Mouse (Mus musculus) frontal cortex, adult (tissue): ENCODE data around the gene 1700001F09Rik.
"Not testable (repeated sequence)": the region's sequence is repeated elsewhere in the genome, so short reads cannot be mapped to it uniquely, and the experiment has no call there.

Experiments
- ATAC-seq: cut with Nextera tagmentation; 2 replicates; pipeline ENCODE4 v1.9.2; 2017; ENCODE audit warnings: mild to moderate bottlenecking, moderate library complexity, mixed read lengths; ENCODE audit not compliant: low TSS enrichment

The 1700001F09Rik gene

GRCm38 (mm10) chr14:43347711-43348110, at the start of gene 1700001F09Rik:
Gene 1700001F09Rik (minus strand): TSS chr14:43347811.
- ATAC-seq = not testable (repeated sequence)

DNA sequence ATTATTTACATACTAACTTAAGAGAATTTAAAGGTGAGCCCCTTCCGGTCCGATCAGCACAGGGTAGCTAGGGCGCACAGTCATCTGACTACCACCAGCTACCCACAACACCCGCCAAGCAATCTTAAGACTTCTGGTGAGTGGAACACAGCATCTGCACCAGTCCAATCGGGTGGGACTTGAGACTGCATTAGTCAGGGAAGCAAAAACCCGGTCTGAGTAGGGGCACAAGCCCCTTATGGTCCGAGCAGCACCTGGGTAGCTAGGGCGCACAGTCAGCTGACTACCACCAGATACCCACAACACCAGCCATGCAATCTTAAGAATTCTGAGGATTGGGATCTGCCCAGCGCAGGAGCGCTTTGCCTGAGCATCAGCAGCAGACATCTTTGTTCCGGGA, 14.1 kb upstream of the 1700001F09Rik start:
- ATAC-seq = not testable (repeated sequence)

DNA sequence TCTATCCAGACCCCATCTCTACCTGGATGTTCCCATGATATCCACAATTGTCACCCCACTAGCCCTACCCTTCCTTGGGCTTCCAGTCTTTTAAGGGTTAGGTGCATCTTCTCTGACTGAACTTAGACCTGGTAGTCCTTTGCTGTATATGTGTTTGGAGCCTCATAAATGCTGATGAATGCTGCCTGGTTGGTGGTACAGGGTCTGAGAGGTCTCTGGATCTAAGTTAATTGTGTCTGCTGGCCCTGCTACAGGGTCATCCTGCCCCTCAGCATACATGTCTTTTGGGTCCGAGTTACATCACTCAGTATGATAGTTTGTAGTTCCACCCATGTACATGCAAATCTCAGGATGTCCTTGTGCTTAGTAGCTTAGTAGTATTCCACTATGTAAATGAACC, 11.6 kb upstream of the 1700001F09Rik start:
- ATAC-seq = not testable (repeated sequence)

DNA sequence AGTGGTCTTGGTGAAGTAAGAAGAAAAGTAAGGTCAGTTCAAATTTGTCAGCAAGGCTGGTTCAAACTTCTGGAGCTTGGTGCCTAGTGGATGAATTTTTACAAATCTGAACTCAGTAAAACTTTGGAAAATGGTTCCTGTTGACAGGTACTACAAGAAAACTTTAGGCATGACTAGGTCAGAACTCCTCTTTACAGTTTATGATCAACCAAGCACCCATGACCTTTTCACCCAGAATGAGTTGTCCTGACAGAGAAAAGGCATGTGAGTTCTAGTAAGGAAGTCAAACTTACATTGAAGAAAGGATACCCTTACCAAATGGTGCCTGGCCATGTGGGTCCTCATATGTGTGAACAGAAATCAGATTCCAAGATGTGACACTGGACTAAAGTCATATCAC, 9.9 kb upstream of the 1700001F09Rik start:
- not testable (repeated sequence) for ATAC-seq

- ATAC-seq = not testable (repeated sequence)
These were observed 5.3 kb upstream of the 1700001F09Rik start for GRCm38 (mm10) chr14:43352944-43353343.

- ATAC-seq = not testable (repeated sequence)
These were observed 10.0 kb downstream of the 1700001F09Rik start for GRCm38 (mm10) chr14:43337646-43338045.

DNA sequence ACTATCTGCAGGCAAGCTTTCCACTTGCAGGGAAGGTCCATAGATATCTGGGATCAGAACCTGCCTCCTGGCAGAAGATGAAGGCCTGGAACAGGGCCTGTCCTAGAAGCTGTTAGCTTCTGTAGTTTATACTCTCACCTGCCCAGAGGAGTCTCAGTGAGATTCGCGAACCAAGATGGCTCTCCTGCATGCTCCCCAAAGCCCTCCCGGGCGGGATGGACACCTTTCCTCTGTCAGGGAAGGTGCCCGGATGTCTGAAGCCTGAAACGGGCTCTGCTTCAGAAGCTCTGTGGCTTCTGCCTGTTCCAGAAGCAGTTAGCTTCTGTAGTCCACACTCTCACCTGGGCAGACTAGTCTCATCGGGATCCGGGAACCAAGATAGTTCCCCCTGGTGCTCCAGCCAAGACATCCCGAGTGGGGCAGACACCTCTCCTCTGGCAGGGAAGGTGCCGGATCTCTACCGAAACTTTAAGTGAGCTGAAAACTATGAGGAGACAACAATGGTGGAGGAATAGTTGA, 16.2 kb downstream of the 1700001F09Rik start:
- not testable (repeated sequence) for ATAC-seq

DNA sequence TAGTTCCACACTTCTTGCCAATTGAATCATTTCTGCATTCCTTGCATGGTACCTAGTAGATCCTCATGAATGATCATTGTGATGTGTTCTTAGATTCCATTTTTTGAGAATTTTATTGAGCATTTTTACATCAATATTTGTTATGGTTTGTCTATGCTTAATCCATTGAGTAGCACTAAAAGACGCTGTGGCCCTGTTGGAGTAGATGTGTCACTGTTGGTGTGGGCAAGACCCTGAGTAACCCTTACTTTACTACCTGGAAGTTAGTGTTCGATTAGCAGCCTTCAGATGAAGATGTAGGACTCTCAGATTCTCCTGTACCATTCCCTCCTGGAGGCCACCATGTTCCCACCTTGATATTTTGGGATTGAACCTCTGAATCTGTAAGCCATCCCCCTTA, 19.0 kb downstream of the 1700001F09Rik start:
- ATAC-seq = not testable (repeated sequence)

GRCm38 (mm10) chr14:43319516-43319915, 28.1 kb downstream of the 1700001F09Rik start:
- not testable (repeated sequence) for ATAC-seq

- not testable (repeated sequence) for ATAC-seq
These were observed 54.1 kb downstream of the 1700001F09Rik start, which contains the start of gene Gm8127 for GRCm38 (mm10) chr14:43293503-43293902. Gene Gm8127 (minus strand): TSS chr14:43293832.
